Mouse (Mus musculus) lung, adult 2 months (tissue): ENCODE measurements around the gene Evi2b.

Experiments
- CTCF ChIP-seq: fragments of 200-500 bp; IDR thresholded peaks from 2 replicates; pipeline ENCODE4 v1.5.1; 2011; ENCODE audit warnings: mild to moderate bottlenecking, low read length, control low read depth; ENCODE audit not compliant: insufficient read depth
- POLR2A ChIP-seq: fragments of 200-500 bp; IDR thresholded peaks from 2 replicates; pipeline ENCODE4 v1.6.1; 2011; ENCODE audit warnings: low read depth, mild to moderate bottlenecking, control low read depth, low read length, borderline replicate concordance; ENCODE audit errors: extremely low read depth

GRCm38 (mm10) chr11:79566947-79567346, 43.4 kb upstream of the Evi2b start:
- TF ChIP-seq CTCF = no peak
- no peak for TF ChIP-seq POLR2A
